Mouse (Mus musculus) erythroblast, embryonic 14.5 days (primary cell): Measurements from ENCODE around the gene Gm8257.
"Not testable (repeated sequence)": the region's sequence is repeated elsewhere in the genome, so short reads cannot be mapped to it uniquely, and the experiment has no call there.

Experiments
- GATA1 ChIP-seq: IDR thresholded peaks from 2 replicates; pipeline ENCODE4 v1.6.1; 2012; ENCODE audit warnings: low read length, inconsistent platforms, mixed read lengths
- TAL1 ChIP-seq: IDR thresholded peaks from 3 replicates; pipeline ENCODE4 v1.6.1; 2012; ENCODE audit warnings: low read length, inconsistent platforms, mixed read lengths

GRCm38 (mm10) chr14:44742789-44743188 lies 36.5 kb upstream of the Gm8257 start:
- not testable (repeated sequence) for TF ChIP-seq GATA1, TAL1
